Mouse (Mus musculus): ENCODE measurements around the gene Ints6. TPM values are rescaled to one million over a fixed set of nuclear protein-coding genes. Genes with fewer than 3 reads are reported as not detected.
"Not testable (repeated sequence)": the region's sequence is repeated elsewhere in the genome, so short reads cannot be mapped to it uniquely, and the experiment has no call there.

Gene Ints6
- polyA plus RNA-seq, 1 experiment from 2014 or later, result 34.3 TPM

GRCm38 (mm10) chr14:62642368-62642767 lies 118.6 kb downstream of the Ints6 start:
- not testable (repeated sequence) for H3K4me3 ChIP-seq (replicated peaks); ATAC-seq (ENCODE audit: low FRiP score); H3K9me3 ChIP-seq; H3K9ac ChIP-seq; H3K27ac ChIP-seq; H3K27me3 ChIP-seq; H3K36me3 ChIP-seq (replicated peaks); H3K4me2 ChIP-seq
- H3K4me1 ChIP-seq, result peaks cover 14% of the 10 kb centered on the region
- WGBS, result 87% methylated on average over 6 of the region's 7 CpGs

- no peak for ATAC-seq (ENCODE audit: low FRiP score)
- Histone ChIP-seq H3K9ac (no peak overlapping the region), H3K36me3 (replicated peaks) (no peaks in the 10 kb centered on the region), H3K27ac (no peak overlapping the region), H3K9me3 (no peaks in the 10 kb centered on the region), H3K4me1 (peaks cover 16% of the 10 kb centered on the region), H3K4me2 (no peak overlapping the region), H3K4me3 (replicated peaks) (no peak overlapping the region), H3K27me3 (no peaks in the 10 kb centered on the region)
- 70% methylated on average over 4 of the region's 4 CpGs for WGBS
These were observed 120.6 kb downstream of the Ints6 start for GRCm38 (mm10) chr14:62640396-62640795.

GRCm38 (mm10) chr14:62639551-62639950 lies 121.4 kb downstream of the Ints6 start:
- Histone ChIP-seq H3K27me3 (no peaks in the 10 kb centered on the region), H3K27ac (no peak overlapping the region), H3K4me1 (peaks cover 16% of the 10 kb centered on the region), H3K9me3 (no peaks in the 10 kb centered on the region), H3K4me2 (no peak overlapping the region), H3K9ac (no peak overlapping the region), H3K36me3 (replicated peaks) (no peaks in the 10 kb centered on the region), H3K4me3 (replicated peaks) (no peak overlapping the region)
- 84% methylated on average over 5 of the region's 5 CpGs for WGBS
- ATAC-seq (ENCODE audit: low FRiP score), result no peak

GRCm38 (mm10) chr14:62639111-62639510 lies 121.9 kb downstream of the Ints6 start:
- Histone ChIP-seq H3K27ac (no peak overlapping the region), H3K27me3 (no peaks in the 10 kb centered on the region), H3K9me3 (no peaks in the 10 kb centered on the region), H3K9ac (no peak overlapping the region), H3K4me3 (replicated peaks) (no peak overlapping the region), H3K4me2 (no peak overlapping the region), H3K36me3 (replicated peaks) (no peaks in the 10 kb centered on the region), H3K4me1 (peaks cover 16% of the 10 kb centered on the region)
- WGBS, result 84% methylated on average over 6 of the region's 6 CpGs
- no peak for ATAC-seq (ENCODE audit: low FRiP score)

GRCm38 (mm10) chr14:62638345-62638702 lies 122.6 kb downstream of the Ints6 start:
- Histone ChIP-seq H3K9ac (no peak overlapping the region), H3K36me3 (replicated peaks) (no peaks in the 10 kb centered on the region), H3K9me3 (no peaks in the 10 kb centered on the region), H3K4me2 (peak overlapping the region; percentile 10; the same call in 1 of the 2 replicates), H3K27me3 (no peaks in the 10 kb centered on the region), H3K4me1 (peaks cover 16% of the 10 kb centered on the region), H3K27ac (peak overlapping the region; percentile 65; the same call in 1 of the 2 replicates), H3K4me3 (replicated peaks) (no peak overlapping the region)
- 38% methylated on average over 6 of the region's 6 CpGs for WGBS
- no peak for ATAC-seq (ENCODE audit: low FRiP score)

GRCm38 (mm10) chr14:62637436-62638344 lies 123.3 kb downstream of the Ints6 start:
- Histone ChIP-seq H3K9ac (no peak overlapping the region), H3K36me3 (replicated peaks) (no peaks in the 10 kb centered on the region), H3K4me2 (peak overlapping the region; percentile 10; the same call in 1 of the 2 replicates), H3K9me3 (no peaks in the 10 kb centered on the region), H3K27ac (peak overlapping the region; percentile 65), H3K27me3 (no peaks in the 10 kb centered on the region), H3K4me3 (replicated peaks) (no peak overlapping the region), H3K4me1 (peaks cover 16% of the 10 kb centered on the region)
- WGBS, result 28% methylated on average over 9 of the region's 9 CpGs
- peak; percentile 49; the same call in 1 of the 2 replicates for ATAC-seq (ENCODE audit: low FRiP score)

- H3K9ac ChIP-seq, result no peak overlapping the region
These were observed 133.0 kb downstream of the Ints6 start for GRCm38 (mm10) chr14:62627951-62628350.

More at GRCm38 (mm10) chr14:62627951-62628350, 133.0 kb downstream of the Ints6 start:
- Histone ChIP-seq H3K4me2 (no peak overlapping the region), H3K9me3 (peaks cover 3% of the 10 kb centered on the region; the same call in 1 of the 2 replicates), H3K4me1 (no peaks in the 10 kb centered on the region), H3K4me3 (replicated peaks) (no peak overlapping the region), H3K27me3 (no peaks in the 10 kb centered on the region), H3K27ac (no peak overlapping the region), H3K36me3 (replicated peaks) (no peaks in the 10 kb centered on the region)
- no peak for ATAC-seq (ENCODE audit: low FRiP score)
- WGBS, result 92% methylated on average over 5 of the region's 5 CpGs

Other genes starting within 250 kb of the Ints6 start
- 13.5 and 18.2 TPM in 2 replicates for gene Fam124a, start 205.4 kb downstream of the Ints6 start, polyA plus RNA-seq (2016; fragmentation: Nextera tagmentation; extraction: Ambion mirVana)
- gene Gm4131, start 194.2 kb downstream of the Ints6 start, polyA plus RNA-seq (2016; fragmentation: Nextera tagmentation; extraction: Ambion mirVana), result 0.41 TPM in 1 of 2 replicates, not detected in the other
- not detected in 2 replicates for gene Serpine3, start 97.5 kb downstream of the Ints6 start, polyA plus RNA-seq (2016; fragmentation: Nextera tagmentation; extraction: Ambion mirVana)
- gene Wdfy2, start 76.5 kb upstream of the Ints6 start, polyA plus RNA-seq (2016; fragmentation: Nextera tagmentation; extraction: Ambion mirVana), result 15.1 and 15.3 TPM in 2 replicates
- gene Defb48, start 223.3 kb upstream of the Ints6 start, polyA plus RNA-seq (2016; fragmentation: Nextera tagmentation; extraction: Ambion mirVana), result not detected in 2 replicates
- gene Defb47, start 236.9 kb upstream of the Ints6 start, polyA plus RNA-seq (2016; fragmentation: Nextera tagmentation; extraction: Ambion mirVana), result not detected in 2 replicates

Measured in forebrain, embryonic 12.5 days (tissue).